Mouse (Mus musculus): Measurements from ENCODE around the gene Popdc2. TPM values are rescaled to one million over a fixed set of nuclear protein-coding genes. Genes with fewer than 3 reads are reported as not detected.

Popdc2 gene
- polyA plus RNA-seq, 1 experiment: 20.9 TPM

- peak overlapping the region; percentile 34 for H3K4me3 ChIP-seq (replicated peaks; ENCODE audit: control insufficient read depth, low read depth, low read length)
- no peaks in the 10 kb centered on the region; the same call in 1 of the 2 replicates for H3K4me1 ChIP-seq (ENCODE audit: control insufficient read depth, insufficient read depth, low read length)
- WGBS: 58% methylated on average over 7 of the region's 7 CpGs
- TF ChIP-seq CTCF (IDR thresholded peaks at IDR 0.05; ENCODE audit: control insufficient read depth, insufficient read depth, low read length): no peak
- TF ChIP-seq POLR2A (IDR thresholded peaks at IDR 0.05; ENCODE audit: borderline replicate concordance, control insufficient read depth, low read depth, low read length): no peak
- H3K27ac ChIP-seq (ENCODE audit: control insufficient read depth, insufficient read depth, low read depth, low read length, poor library complexity): no peak overlapping the region
These were observed 13.2 kb downstream of the Popdc2 start for GRCm38 (mm10) chr16:38375182-38375581.

GRCm38 (mm10) chr16:38376163-38376840, 14.3 kb downstream of the Popdc2 start:
- WGBS: 11% methylated on average over 17 of the region's 17 CpGs
- Histone ChIP-seq H3K4me1 (ENCODE audit: control insufficient read depth, insufficient read depth, low read length) (no peaks in the 10 kb centered on the region; the same call in 1 of the 2 replicates), H3K4me3 (replicated peaks; ENCODE audit: control insufficient read depth, low read depth, low read length) (peak overlapping the region; percentile 69), H3K27ac (ENCODE audit: control insufficient read depth, insufficient read depth, low read depth, low read length, poor library complexity) (peak overlapping the region; percentile 20; the same call in 1 of the 2 replicates)
- TF ChIP-seq POLR2A (IDR thresholded peaks at IDR 0.05; ENCODE audit: borderline replicate concordance, control insufficient read depth, low read depth, low read length): no peak
- peak; percentile 36; the same call in 1 of the 2 replicates for TF ChIP-seq CTCF (IDR thresholded peaks at IDR 0.05; ENCODE audit: control insufficient read depth, insufficient read depth, low read length)

- WGBS: 19% methylated on average over 8 of the region's 8 CpGs
- TF ChIP-seq POLR2A (IDR thresholded peaks at IDR 0.05; ENCODE audit: borderline replicate concordance, control insufficient read depth, low read depth, low read length) (no peak), CTCF (IDR thresholded peaks at IDR 0.05; ENCODE audit: control insufficient read depth, insufficient read depth, low read length) (no peak)
- Histone ChIP-seq H3K4me1 (ENCODE audit: control insufficient read depth, insufficient read depth, low read length) (no peaks in the 10 kb centered on the region; the same call in 1 of the 2 replicates), H3K27ac (ENCODE audit: control insufficient read depth, insufficient read depth, low read depth, low read length, poor library complexity) (peak overlapping the region; percentile 20; the same call in 1 of the 2 replicates), H3K4me3 (replicated peaks; ENCODE audit: control insufficient read depth, low read depth, low read length) (peak overlapping the region; percentile 69)
These were observed 14.8 kb downstream of the Popdc2 start for GRCm38 (mm10) chr16:38376841-38377249.

- 84% methylated on average over 6 of the region's 6 CpGs for WGBS
- H3K4me3 ChIP-seq (replicated peaks; ENCODE audit: control insufficient read depth, low read depth, low read length): no peak overlapping the region
- H3K27ac ChIP-seq (ENCODE audit: control insufficient read depth, insufficient read depth, low read depth, low read length, poor library complexity): no peak overlapping the region
- H3K4me1 ChIP-seq (ENCODE audit: control insufficient read depth, insufficient read depth, low read length): no peaks in the 10 kb centered on the region; the same call in 1 of the 2 replicates
- TF ChIP-seq CTCF (IDR thresholded peaks at IDR 0.05; ENCODE audit: control insufficient read depth, insufficient read depth, low read length): no peak
- TF ChIP-seq POLR2A (IDR thresholded peaks at IDR 0.05; ENCODE audit: borderline replicate concordance, control insufficient read depth, low read depth, low read length): no peak
These were observed 15.5 kb downstream of the Popdc2 start for GRCm38 (mm10) chr16:38377546-38377945.

- H3K27ac ChIP-seq (ENCODE audit: control insufficient read depth, insufficient read depth, low read depth, low read length, poor library complexity): no peak overlapping the region
- TF ChIP-seq CTCF (IDR thresholded peaks at IDR 0.05; ENCODE audit: control insufficient read depth, insufficient read depth, low read length): no peak
- no peak for TF ChIP-seq POLR2A (IDR thresholded peaks at IDR 0.05; ENCODE audit: borderline replicate concordance, control insufficient read depth, low read depth, low read length)
- 91% methylated on average over 6 of the region's 6 CpGs for WGBS
- H3K4me3 ChIP-seq (replicated peaks; ENCODE audit: control insufficient read depth, low read depth, low read length): no peak overlapping the region
- H3K4me1 ChIP-seq (ENCODE audit: control insufficient read depth, insufficient read depth, low read length): no peaks in the 10 kb centered on the region; the same call in 1 of the 2 replicates
These were observed 16.6 kb downstream of the Popdc2 start for GRCm38 (mm10) chr16:38378591-38378990.

GRCm38 (mm10) chr16:38379088-38379487, 17.1 kb downstream of the Popdc2 start:
- 35% methylated on average over 6 of the region's 6 CpGs for WGBS
- no peak overlapping the region for H3K27ac ChIP-seq (ENCODE audit: control insufficient read depth, insufficient read depth, low read depth, low read length, poor library complexity)
- no peak overlapping the region for H3K4me3 ChIP-seq (replicated peaks; ENCODE audit: control insufficient read depth, low read depth, low read length)
- TF ChIP-seq CTCF (IDR thresholded peaks at IDR 0.05; ENCODE audit: control insufficient read depth, insufficient read depth, low read length) (no peak), POLR2A (IDR thresholded peaks at IDR 0.05; ENCODE audit: borderline replicate concordance, control insufficient read depth, low read depth, low read length) (no peak)
- no peaks in the 10 kb centered on the region; the same call in 1 of the 2 replicates for H3K4me1 ChIP-seq (ENCODE audit: control insufficient read depth, insufficient read depth, low read length)

- H3K4me1 ChIP-seq (ENCODE audit: control insufficient read depth, insufficient read depth, low read length): no peaks in the 10 kb centered on the region; the same call in 1 of the 2 replicates
- no peak overlapping the region for H3K27ac ChIP-seq (ENCODE audit: control insufficient read depth, insufficient read depth, low read depth, low read length, poor library complexity)
- H3K4me3 ChIP-seq (replicated peaks; ENCODE audit: control insufficient read depth, low read depth, low read length): no peak overlapping the region
- TF ChIP-seq POLR2A (IDR thresholded peaks at IDR 0.05; ENCODE audit: borderline replicate concordance, control insufficient read depth, low read depth, low read length) (no peak), CTCF (IDR thresholded peaks at IDR 0.05; ENCODE audit: control insufficient read depth, insufficient read depth, low read length) (no peak)
- WGBS: 55% methylated on average over 3 of the region's 3 CpGs
These were observed 17.5 kb downstream of the Popdc2 start for GRCm38 (mm10) chr16:38379493-38379892.

GRCm38 (mm10) chr16:38379926-38380325, 17.9 kb downstream of the Popdc2 start:
- H3K4me1 ChIP-seq (ENCODE audit: control insufficient read depth, insufficient read depth, low read length): no peaks in the 10 kb centered on the region; the same call in 1 of the 2 replicates
- no peak overlapping the region for H3K27ac ChIP-seq (ENCODE audit: control insufficient read depth, insufficient read depth, low read depth, low read length, poor library complexity)
- H3K4me3 ChIP-seq (replicated peaks; ENCODE audit: control insufficient read depth, low read depth, low read length): no peak overlapping the region
- WGBS: 73% methylated on average over 3 of the region's 3 CpGs
- TF ChIP-seq CTCF (IDR thresholded peaks at IDR 0.05; ENCODE audit: control insufficient read depth, insufficient read depth, low read length) (no peak), POLR2A (IDR thresholded peaks at IDR 0.05; ENCODE audit: borderline replicate concordance, control insufficient read depth, low read depth, low read length) (no peak)
